Mouse (Mus musculus): Measurements from ENCODE around the gene Zfp978. TPM values are rescaled to one million over a fixed set of nuclear protein-coding genes. Genes with fewer than 3 reads are reported as not detected.
"Not testable (repeated sequence)": the region's sequence is repeated elsewhere in the genome, so short reads cannot be mapped to it uniquely, and the experiment has no call there.

Zfp978 gene
- 1 to 10 TPM in 1 of 2 experiments, not detected in 1; 1.1 TPM for total RNA-seq (2021)
- long read RNA-seq, experiment 1, partial matches to known transcripts = 0 of 1 reads
- long read RNA-seq, experiment 1, other reads (novel, unspliced or antisense) = 1 of 1 reads
- long read RNA-seq, experiment 2 = 0 reads

DNA sequence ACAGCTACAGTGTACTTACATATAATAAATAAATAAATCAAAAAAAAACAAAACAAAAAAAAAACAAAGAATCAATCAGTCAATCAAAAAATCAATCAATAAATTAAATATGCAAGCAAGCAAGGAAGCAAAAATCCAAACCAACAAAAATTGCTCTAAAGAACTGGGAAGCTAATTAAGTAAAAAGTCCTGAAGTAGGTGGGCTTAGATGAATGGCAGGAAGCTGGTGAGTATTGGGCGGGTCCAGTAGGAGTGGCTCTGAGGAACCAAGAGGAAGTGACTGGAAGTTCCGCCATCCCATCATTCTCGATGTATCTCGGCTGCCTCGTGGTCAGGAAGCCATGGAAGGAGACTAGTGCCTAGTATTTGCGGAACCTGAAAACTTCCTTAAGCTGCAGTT is at the start of gene Zfp978:
TSS of gene Zfp978 (plus strand) at position 301 of the 400 bp plus-strand sequence.
- DNase-seq = not testable (repeated sequence)

DNA sequence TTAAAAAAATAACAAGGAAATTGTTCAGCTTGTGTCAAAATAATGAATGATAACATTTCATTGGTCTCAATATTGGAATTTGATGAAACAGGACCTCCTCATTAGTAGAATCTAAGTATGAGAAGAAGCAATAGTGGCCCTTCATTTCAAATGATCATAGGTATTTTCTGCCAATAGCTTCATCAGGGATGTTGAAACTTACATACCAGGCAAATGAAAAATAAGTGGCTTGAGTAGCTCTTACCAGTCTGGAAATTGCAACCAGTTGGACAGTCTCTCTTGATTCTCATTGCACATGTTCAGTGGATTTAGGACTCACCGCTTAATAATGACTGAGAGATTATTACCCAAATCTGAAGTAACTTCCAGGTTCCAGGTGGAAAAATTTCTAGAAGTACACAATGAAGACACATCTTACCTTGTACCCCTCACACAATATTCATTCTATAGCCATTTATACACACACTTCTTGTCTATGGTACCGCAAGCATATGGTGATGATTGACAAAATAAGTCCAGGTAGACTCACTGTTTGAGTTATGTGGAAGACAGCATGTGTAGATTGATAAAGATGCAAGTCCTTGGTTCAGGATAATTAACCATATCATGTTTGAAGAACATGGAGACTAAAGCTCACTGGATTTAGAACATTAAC is 25.9 kb upstream of the Zfp978 start:
- not testable (repeated sequence) for DNase-seq

DNA sequence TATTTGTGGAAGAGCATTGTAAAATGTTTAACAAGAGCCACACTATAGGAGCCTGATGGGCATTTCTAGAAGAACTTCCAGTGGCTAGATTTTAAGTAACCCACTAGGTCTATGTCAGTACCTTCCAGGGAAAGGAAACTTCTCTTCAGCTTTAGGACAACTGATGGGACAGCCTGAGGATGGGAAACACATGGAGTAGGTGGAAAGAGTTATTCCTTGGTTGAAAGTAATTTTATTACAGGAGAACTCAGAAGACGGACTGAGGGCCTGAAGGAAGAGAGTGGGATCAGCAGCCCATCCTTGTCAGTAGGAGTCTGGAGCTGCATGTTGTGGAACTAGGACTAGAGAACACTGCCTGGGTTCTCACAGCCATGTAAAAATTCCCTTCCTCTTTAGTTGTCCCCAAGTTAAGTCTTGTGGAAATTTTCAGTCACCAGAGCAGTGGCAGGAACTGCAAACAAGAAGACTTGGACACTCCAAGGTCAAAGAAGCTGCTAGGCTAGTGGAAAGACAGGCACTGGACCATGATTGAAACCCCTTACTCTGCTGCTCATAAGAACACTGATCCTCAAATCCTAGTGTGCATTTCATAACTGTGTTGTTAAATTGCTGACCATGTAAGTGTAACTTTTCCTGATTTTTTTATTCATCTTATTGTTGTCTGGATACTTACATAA is 25.3 kb upstream of the Zfp978 start:
- not testable (repeated sequence) for DNase-seq

DNA sequence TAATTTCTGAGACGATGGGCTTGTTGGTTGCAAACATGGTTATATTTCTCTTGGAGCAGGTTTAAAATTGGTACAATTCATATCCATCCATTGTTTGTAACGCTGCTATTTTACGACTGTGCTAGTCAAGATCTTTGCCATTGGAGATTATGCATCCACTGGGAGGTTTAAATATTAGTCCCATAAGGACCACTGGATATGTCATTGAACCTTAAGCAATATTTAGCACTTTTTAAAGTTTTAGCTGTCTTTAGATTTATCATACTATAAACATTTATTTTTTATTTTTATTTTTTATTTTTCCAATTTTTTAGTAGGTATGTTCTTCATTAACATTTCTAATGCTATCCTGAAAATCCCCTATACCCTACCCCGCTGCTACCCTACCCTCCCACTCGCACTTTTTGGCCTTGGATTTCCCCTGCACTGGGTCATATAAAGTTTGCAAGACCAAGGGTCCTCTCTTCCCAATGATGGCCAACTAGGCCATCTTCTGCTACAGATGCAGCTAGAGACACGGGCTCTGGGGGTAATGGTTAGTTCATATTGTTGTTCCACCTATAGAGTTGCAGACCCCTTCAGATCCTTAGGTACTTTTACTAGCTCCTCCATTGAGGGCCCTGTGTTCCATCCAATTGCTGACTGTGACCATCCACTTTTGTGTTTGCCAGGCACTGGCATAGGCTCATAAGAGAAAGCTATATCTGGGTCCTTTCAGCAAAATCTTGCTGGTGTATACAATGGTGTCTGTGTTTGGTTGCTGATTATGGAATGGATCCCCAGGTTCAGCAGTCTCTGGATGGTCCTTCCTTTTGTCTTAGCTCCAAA is 24.5 kb upstream of the Zfp978 start:
- not testable (repeated sequence) for DNase-seq

DNA sequence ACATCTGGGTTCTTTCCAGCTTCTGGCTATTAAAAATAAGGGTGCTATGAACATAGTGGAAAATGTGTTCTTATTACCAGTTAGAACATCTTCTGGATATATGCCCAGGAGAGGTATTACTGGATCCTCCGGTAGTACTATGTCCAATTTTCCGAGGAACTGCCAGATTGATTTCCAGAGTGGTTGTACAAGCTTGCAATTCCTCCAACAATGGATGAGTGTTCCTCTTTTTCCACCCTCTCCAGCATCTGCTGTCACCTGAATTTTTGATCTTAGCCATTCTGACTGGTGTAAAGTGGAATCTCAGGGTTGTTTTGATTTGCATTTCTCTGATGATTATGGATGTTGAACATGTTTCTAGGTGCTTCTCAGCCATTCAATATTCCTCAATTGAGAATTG is 23.6 kb upstream of the Zfp978 start:
- DNase-seq = not testable (repeated sequence)

DNA sequence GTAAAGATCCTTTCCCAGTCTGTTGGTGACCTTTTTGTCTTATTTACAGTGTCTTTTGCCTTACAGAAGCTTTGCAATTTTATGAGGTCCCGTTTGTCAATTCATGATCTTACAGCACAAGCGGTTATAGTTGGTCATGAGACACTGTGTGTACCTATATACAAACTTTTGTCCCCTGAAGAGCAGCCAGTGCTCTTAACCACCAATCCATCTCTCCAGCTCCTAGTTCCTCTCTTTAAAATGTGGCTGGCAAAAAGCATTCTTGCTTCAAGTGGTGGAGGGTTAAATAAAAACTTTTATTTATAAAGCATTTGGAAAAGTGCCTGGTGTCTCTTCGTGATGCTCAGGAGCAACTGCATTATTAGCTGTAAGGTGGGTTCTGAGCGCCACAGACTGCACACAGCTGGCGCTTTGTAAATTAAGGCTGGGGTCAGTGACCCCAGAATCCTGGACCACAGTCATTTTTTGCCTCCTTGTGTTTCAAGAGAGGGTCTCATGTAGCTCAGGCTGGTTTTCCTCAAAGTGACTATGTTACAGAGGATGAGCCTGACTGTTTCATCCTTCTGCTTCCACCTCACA is 23.0 kb upstream of the Zfp978 start:
- DNase-seq = no peak

DNA sequence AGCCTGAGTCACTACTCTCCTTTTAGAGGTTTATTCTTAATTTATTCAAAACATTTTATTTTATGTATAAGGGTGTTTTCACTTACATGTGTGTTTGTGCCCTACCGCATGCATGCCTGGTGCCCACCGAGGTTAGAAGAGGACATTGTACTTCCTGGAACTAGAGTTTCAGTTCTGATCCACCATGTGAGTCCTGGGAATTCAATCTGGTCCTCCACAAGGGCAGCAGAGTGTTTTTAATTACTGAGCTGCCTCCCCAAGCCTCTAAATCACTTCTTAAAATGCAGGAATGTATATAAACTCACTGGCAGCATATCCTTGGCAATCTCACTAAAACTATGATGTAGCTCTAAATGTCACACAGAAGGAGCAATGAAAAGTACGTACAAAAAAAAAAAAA is 22.4 kb upstream of the Zfp978 start:
- not testable (repeated sequence) for DNase-seq

DNA sequence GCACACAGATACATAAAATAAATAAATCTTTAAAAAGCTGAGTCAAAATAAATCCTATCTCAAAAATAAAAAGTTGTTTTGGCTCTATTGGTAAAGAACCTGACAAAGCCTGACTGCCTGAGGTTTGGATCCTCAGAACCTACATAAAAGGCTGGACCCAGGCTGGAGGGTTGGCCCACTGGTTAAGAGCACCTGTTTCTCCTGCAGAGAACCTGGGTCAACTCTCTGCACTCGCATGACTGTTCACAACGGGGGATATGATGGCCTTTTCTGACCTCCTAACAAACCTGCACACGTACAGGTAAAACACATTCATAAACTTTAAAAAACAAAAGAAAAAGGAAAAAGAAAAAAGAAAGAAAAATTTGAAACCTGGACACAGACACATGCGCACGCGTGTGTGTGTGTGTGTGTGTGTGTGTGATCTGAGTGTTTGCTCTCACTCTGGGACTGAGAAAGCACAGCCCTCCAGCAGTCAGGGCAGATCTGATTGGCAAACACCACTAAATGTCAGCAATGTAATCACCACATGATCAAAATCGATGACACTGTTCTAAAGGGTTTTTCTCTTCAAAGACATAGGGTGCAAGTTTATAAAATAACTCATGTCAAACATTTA is 21.4 kb upstream of the Zfp978 start:
- not testable (repeated sequence) for DNase-seq

DNA sequence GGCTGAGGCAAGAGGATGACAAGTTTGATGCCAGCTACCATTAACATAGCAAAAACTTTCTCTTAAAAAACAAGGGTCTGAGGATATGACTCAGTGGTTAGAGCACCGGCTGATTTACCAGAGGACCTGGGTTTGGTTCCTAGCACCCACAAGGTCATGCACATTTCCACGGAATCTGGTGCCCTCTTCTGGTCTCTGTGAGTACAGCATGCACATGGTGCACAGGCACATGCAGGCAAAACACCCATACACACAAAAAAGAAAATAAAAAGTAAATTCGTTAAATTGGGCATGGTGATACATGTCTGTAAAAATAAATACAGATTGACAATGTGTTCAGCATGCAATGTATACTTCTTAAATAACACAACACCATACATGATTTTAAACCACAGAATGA is 20.9 kb upstream of the Zfp978 start:
- DNase-seq = not testable (repeated sequence)

DNA sequence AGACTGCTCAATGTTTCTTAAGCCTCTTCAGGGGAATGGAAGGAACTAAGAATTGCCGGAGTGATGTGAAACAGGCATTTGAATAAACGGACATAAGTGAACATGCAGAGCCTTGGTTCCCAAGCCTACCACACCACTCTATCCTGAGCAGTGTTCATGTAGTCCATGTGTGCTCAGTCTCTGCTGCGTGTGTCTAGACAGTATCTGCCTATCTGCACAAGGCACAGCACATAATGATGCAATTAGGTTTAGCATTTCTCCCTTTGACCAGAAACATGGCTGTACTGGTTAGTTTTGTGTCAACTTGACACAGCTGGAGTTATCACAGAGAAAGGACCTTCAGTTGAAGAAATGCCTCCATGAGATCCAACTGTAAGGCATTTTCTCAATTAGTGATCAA is 20.2 kb upstream of the Zfp978 start:
- not testable (repeated sequence) for DNase-seq

DNA sequence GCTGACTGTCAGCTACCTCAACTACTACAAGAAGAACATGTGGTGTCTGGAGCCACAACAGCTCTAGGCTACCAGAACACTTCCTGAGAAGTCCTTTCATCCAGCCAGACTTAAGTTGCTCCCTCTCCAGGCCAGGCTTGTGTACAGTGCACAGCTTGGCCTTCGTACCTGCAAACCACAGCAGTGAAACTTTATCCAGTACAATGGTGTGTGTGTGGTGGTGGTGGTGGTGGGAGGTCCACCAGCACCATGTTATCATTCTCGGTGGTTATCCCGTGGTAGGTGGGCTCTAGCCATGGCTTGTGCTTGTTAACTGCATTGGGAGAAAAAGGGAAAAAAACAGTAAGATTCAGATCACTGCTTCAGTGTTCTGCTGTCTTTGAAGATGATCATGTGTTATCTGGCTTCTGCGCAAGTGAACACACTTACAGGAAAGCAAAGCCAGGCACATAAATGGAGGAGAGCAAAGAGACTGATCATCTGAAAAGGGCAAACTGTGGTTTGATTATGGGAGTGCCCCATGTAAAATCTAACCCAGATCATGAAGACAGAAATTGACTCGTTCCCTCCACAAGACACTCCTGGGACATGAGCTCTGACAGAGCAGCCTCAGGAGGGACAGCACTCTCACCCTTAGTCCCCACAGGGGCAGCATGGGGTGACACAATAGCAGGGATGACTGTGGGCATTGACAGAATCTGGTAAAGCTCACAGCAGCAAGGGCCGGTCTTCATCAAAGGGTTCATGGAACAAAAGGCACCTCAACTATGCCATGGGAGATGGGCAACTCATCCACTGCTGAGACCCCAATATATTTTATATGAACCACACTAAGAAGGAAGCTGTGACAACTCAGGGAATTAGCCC is 17.8 kb upstream of the Zfp978 start:
- not testable (repeated sequence) for DNase-seq

DNA sequence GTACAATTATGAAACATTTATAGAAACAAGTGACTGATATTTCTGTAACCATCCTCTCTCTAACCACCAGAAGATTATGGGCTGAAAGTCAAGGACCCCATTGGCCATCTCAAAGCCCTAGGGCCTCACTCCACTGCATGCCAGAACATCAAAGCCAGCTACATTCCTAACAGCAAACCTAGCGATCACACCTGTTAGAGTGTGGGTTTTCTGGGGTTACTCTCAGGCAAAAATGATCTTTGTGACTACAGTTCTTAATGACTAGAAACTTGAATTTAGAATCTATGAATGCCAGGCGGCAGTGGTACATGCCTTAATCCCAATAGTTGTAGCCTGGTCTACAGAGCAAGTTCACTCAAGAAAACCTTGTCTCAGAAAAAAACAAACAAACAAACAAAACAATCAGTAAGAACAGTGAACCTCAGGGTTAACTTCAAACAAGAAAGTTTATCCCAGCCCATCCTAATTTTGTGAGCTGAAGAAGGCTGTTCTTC is 16.0 kb upstream of the Zfp978 start:
- not testable (repeated sequence) for DNase-seq

DNA sequence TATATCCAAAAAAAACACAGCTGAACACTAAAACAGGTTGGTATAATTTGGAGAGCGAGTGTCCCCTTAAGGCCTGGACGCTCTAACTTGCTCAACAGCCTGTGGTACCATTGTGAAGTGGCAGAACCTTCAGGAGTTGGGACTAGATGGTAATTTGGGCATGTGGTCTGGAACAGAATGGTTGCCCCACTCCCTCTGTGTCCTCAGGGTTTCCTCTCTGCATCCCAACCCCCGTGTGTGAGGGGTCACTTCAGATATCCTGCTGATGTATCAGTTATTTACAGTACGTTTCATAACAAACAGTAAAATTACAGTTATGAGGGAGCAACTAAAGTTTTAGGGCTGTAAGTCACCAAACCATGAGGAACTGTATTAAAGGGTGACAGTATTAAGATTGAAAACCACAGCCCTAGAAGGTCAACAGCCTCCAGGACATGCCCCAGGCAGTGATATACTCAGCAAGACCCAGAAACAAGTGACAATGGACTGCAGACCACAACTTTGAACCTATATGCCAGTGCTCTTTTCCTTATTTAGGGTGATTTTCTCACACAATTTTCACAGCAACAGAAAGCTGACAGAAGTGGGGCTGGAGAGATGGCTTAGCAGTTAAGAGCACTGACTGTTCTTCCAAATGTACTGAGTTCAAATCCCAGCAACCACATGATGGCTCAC is 14.6 kb upstream of the Zfp978 start:
- not testable (repeated sequence) for DNase-seq

DNA sequence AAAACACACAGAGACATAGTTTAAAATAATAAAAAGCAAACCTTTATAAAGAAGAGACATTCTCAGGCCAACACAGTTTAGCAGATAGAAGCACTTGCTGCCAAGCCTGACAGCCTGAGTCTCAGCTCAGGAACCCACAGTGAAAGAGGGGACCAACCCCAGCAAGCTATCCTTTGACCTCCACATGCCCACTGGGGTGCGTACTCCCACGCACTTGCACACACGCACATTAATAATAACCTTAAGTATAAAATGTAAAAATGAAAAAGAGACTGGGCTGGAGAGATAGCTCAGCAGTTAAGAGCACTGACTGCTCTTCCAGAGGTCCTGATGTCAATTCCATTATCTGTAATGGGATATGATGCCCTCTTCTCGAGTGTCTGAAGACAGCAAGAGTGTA is 13.8 kb upstream of the Zfp978 start:
- not testable (repeated sequence) for DNase-seq

DNA sequence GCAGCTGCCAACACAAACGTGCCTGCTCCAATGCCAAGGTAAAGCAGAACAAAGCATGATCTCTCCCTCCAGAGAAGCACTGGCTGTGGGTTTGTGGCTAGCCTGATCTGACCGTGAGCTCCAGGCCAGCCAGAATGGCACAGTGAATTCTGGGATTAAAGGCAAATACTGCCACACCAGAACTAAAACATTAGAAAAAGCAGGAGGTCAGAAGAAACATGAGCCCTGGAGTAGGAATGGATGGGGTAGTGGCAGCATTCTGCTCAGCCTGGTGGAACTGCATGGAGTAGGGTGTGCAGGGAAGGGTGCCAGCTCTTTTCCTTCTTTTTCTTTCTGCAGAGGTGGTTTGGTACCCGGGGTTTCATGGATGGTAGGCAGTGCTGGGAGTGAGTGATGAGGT is 13.2 kb upstream of the Zfp978 start:
- DNase-seq = not testable (repeated sequence)

DNA sequence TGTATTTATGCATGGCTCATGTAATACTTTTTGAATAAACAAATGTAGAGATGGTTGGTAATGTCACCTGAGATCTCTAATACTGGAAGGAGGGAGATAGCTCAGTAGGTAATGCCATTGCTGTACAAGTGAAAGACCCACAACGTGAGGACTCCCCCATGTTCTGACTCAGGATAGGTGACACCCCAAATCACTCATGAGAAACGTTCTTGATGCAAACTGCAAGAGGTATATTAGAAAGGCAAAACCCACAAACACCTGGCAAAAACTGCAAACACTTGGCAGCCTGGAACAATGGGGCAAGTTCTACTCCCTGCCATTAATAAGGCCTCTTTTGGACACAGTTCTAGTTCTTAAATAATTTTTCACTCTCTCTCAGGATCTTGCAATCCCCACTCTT is 12.7 kb upstream of the Zfp978 start:
- not testable (repeated sequence) for DNase-seq

DNA sequence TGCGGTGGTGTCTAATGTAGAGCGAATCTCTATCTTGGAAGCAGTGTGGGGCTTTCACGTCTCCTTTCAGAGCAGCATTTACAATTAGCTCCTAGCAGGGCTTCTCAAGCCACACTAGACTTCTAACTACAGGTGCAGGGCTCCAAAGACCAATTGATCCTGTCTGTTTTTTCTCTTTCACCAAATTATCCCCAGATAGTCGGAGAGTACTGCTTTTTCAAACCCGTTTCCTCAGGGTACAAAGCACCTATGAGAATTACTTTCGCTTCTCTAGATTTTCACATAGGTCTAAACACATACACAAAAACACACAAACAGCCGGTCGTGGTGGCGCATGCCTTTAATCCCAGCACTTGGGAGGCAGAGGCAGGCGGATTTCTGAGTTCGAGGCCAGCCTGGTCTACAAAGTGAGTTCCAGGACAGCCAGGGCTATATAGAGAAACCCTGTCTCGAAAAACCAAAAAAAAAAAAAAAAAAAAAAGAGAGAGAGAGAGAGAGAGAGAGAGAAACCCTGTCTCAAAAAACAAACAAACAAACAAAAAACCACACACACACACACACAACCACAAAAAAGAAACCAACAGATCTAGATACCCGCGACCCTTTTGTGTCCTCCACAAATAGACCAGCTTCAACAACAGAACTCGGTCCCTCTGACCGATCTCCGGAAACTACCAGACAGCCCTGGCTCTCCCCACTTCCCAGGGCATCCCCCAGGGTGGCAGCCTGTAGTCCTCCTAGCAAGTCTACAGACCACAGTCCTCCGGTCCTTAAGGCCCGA is 12.0 kb upstream of the Zfp978 start:
- not testable (repeated sequence) for DNase-seq

DNA sequence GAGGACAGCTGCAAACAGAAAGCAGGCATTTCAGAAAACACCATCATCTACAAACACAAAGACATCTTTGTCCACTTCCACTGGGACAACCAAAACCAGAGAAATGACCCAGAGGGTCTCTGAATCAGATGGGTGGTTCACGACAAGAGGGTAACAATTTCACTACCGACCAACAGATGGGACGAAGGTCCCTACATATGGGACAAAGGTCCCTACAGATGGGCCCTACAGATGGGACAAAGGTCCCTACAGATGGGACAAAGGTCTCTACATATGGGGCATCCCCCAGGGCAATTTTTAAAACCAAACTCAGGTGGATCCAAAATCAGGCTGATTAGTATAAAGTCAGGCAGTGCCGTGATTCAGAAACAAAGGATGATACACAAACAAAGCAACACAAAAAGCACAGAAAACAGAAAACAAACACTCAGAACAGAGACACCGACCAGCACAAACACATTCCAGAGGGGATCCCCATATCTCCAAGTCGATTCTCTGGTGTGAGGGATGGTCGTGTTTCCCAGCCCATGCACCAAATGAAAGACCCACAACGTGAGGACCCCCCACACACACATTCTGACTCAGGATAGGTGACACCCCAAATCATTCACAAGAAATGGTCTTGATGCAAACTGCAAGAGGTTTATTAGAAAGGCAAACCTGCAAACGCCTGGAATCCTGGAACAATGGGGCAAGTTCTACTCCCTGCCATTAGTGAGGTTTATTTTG is 11.3 kb upstream of the Zfp978 start:
- not testable (repeated sequence) for DNase-seq

All from adrenal gland, postnatal 10 days (tissue).